Comparison of ENCODE assay signal across 25 mouse cellular contexts in the genomic region with DNA sequence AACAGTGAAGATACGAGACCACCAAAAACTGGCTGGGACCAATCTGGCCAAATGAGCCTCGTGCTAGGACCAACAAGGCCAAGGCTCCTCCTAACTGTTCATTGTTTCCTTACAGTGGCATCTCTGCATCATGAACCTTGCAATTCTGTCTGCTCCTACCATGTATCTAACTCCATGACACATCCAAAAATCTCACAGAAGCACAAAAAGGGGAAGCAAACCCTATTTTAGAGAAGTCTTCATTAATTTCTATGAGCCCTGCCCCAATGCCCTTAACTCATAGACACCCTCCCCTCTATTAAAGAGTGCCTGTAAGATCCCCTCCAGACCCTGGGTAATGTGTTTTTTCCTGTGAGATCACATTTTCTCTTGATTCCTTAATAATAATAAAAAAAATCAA.
DNase-seq lines count a peak whose midpoint lies in the region; ATAC-seq lines count a peak whose summit lies in the region.
"Had no signal": no experiment of that assay in that cellular context is flagged by ENCODE, and none has a peak within 500 bp of the region (broad histone marks: within the 10 kb centered on the region; RNA-seq: fewer than 3 reads in every experiment).

No protein-coding gene starts in this region.

- 0 out of 2 replicates have a peak, but pooled peaks cover 2% of the 10 kb centered on the region for H3K4me1 ChIP-seq in liver, embryonic 11.5 days (replicated peaks; ENCODE audit: control insufficient read depth, insufficient read depth, low read length)
- H3K4me1 ChIP-seq: forebrain, embryonic 10.5 days; forebrain, embryonic 12.5 days had no signal

- no peaks in the 10 kb centered on the region for H3K36me3 ChIP-seq in liver, embryonic 11.5 days (ENCODE audit: control insufficient read depth, insufficient read depth, low read length)
- H3K36me3 ChIP-seq: embryonic facial prominence, embryonic 13.5 days; embryonic facial prominence, embryonic 15.5 days; forebrain, embryonic 10.5 days; forebrain, embryonic 12.5 days had no signal

- peak; percentile 82 for ATAC-seq in granulocyte monocyte progenitor cell, adult 5-6 weeks (replicated peaks; ENCODE audit: poor library complexity, severe bottlenecking)
- peak; percentile 50 for ATAC-seq in megakaryocyte progenitor cell, adult 5-6 weeks (replicated peaks; ENCODE audit: poor library complexity)
- ATAC-seq in liver, embryonic 11.5 days (replicated peaks; ENCODE audit: low FRiP score): no peak
- ATAC-seq: activated CD4-positive, CD25-positive, alpha-beta regulatory T cell, adult 4 months; forebrain, embryonic 14.5 days; forebrain, embryonic 16.5 days; Patski had no signal

- WGBS in liver, embryonic 11.5 days: 83% methylated on average over 2 of the region's 2 CpGs

- H3K27me3 ChIP-seq in liver, embryonic 11.5 days (replicated peaks; ENCODE audit: control insufficient read depth, insufficient read depth, low read length): no peaks in the 10 kb centered on the region
- H3K27me3 ChIP-seq: embryonic facial prominence, embryonic 13.5 days; embryonic facial prominence, embryonic 15.5 days; forebrain, embryonic 12.5 days; Patski had no signal

- no peaks in the 10 kb centered on the region for H3K9me3 ChIP-seq in liver, embryonic 11.5 days (ENCODE audit: control insufficient read depth, low read length)
- H3K9me3 ChIP-seq: embryonic facial prominence, embryonic 13.5 days; embryonic facial prominence, embryonic 15.5 days; forebrain, embryonic 10.5 days; forebrain, embryonic 12.5 days had no signal

- no peak overlapping the region for H3K27ac ChIP-seq in liver, embryonic 11.5 days (ENCODE audit: low read depth, low read length)
- H3K27ac ChIP-seq: embryonic facial prominence, embryonic 13.5 days; embryonic facial prominence, embryonic 15.5 days; forebrain, embryonic 10.5 days; forebrain, embryonic 12.5 days had no signal

- no peak overlapping the region for H3K4me2 ChIP-seq in liver, embryonic 11.5 days
- H3K4me2 ChIP-seq: embryonic facial prominence, embryonic 13.5 days; embryonic facial prominence, embryonic 15.5 days; forebrain, embryonic 12.5 days had no signal

- no peak overlapping the region for H3K9ac ChIP-seq in liver, embryonic 11.5 days (ENCODE audit: low read depth, low read length)
- H3K9ac ChIP-seq: embryonic facial prominence, embryonic 13.5 days; embryonic facial prominence, embryonic 15.5 days; forebrain, embryonic 12.5 days had no signal

- DNase-seq in 416B (ENCODE audit: low read depth) (peak; percentile 8), MEL-GATA-1-ER (ENCODE audit: extremely low read depth, low read depth) (peak; percentile 10)
- DNase-seq in liver, embryonic 11.5 days (ENCODE audit: low spot score): no peak
- DNase-seq in gastrocnemius, postnatal 4 days (ENCODE audit: low spot score in 2 of 2): no peak
- no peak for DNase-seq in lung, postnatal 36 days
- DNase-seq: adrenal gland, adult 8-10 months; adrenal gland, postnatal 14 days; adrenal gland, postnatal 36 days; cerebellum, adult 11-12 months; cerebellum, adult 2 months; cerebellum, adult 9-10 months; cerebellum, postnatal 10 days; cerebellum, postnatal 25 days; embryo, embryonic 11 days had no signal

- H3K4me3 ChIP-seq in liver, embryonic 11.5 days (ENCODE audit: low read depth, low read length): no peak overlapping the region
- H3K4me3 ChIP-seq: embryonic facial prominence, embryonic 13.5 days; embryonic facial prominence, embryonic 15.5 days; erythroblast, embryonic 14.5 days; forebrain, embryonic 10.5 days; forebrain, embryonic 12.5 days had no signal

Comparison
In these comparisons a context has a peak if more than half of its experiments do, and no peak if none do; other contexts are left out.
1. DNase-seq: peak in 416B (single experiment) and MEL-GATA-1-ER (single experiment); none in liver, embryonic 11.5 days (single experiment), gastrocnemius, postnatal 4 days (0 of 2) and lung, postnatal 36 days (single experiment).